Mouse (Mus musculus): ENCODE measurements at regions not wholly inside any gene's neighbourhood (a gene's known extent, or its start where the extent isn't known, plus 50 kb on each side); places are given as distances from the start of the nearest gene placed in this dataset.

DNA sequence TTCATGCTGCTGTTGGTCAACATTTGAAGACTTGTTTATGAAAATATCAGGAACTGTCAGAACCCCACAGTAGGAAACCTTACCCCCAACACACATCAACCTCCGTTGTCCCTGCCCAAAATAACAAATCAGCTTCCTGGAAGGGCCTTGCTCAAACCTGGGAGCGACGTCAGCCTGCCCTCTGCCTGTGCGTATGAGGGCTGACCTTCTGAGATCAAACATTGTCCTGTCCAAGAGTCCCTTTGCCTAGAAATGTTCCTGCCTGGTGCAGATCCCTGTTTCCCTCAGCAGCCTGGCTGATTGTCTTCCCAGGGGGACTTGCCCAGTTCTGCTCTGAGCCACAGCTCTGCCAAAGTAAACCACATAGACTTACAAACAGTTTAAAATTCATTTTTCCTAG is 307.1 kb downstream of the Gadd45g start:
- no peak for DNase-seq

DNA sequence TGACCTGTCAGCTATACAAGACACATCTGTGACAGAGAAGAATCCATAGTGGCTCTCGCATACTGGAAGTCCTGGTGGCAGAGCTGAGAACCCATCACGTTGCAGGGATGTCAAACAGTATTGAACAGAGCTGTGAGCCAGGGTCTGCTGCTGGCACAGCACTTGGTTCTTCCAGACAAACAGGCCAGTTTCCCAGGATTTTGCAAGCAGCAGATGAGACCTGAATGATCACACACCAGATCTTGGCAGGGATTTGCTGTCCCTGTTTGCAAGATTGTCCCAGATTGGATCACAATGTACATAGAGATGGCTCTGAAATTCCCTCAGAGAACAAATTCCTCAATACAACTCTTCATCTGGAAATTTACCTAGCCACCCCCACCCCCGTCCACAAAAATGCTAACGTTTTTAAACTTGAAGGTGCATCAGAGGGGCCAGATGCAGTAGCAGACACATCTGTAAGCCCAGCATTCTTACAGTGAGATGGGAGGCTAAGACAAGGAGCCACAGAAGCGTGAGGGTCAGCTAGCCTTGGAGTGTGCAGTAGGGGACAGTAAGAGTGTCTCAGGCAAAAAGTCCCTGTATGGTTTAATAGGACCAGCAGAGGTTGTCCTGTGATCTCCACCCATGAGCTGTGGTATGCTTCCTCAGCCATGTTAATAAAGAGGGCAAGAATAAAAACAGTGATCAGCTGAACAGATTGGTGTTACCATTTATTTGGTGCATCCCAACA is 307.8 kb downstream of the Gadd45g start:
- DNase-seq = no peak

DNA sequence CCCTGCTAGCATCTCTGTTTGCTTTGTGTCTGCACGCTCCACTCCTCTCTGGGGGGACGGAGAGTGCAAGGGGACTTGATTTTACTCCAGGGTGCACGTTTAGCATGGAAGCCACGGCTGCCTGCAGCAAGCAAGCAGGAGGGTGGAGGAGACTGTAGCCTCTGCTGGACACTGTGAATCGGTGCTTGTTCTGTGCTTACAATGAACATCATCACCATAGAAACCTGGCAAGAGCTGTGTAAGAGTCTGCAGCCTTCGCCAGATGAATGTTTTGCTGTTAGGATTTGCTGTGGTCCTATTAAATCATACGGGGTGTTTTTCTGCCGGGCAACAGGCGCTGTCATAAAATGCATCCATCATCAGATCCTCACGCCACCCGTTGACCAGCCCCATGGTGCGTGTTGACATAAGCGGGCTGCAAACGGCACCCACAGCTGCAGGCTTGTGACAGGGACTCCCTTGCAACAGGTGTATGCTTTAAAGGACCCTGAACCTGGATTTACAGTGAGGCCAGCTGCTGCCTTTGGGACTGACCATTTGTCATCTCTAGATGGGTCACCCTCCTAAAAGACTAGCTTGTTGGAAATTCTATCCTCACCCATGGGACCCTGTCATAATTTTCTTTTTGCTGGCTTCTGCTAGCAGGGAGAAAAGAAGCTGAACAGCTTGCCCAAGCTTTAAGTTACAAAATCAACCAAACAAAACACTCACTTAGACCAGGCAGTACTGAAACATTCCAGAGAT is 308.5 kb downstream of the Gadd45g start:
- DNase-seq = peak; percentile 38

DNA sequence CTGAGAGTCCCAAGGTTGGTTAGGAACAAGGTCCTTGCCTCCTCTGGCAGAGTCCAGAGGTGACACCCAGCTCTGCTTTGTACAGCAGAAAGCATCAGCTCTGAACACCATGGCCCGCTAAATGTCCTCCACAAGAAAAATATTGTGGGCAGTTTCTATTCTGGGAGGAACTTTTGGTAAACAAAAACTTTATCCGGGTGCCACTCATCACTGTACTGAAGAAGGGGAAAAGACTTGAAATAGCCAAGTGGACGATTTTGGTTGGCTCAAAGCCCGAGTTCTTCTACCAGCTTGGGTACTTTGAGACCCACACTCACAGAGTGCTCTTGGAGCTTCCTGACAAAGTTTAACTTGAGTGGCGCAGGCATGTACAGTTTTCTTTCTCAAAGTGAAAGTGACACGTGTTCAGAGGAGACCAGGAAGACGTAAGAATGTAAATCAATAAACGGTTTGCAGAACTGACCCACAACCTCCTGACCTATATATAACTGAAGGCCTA is 309.2 kb downstream of the Gadd45g start:
- DNase-seq = no peak

DNA sequence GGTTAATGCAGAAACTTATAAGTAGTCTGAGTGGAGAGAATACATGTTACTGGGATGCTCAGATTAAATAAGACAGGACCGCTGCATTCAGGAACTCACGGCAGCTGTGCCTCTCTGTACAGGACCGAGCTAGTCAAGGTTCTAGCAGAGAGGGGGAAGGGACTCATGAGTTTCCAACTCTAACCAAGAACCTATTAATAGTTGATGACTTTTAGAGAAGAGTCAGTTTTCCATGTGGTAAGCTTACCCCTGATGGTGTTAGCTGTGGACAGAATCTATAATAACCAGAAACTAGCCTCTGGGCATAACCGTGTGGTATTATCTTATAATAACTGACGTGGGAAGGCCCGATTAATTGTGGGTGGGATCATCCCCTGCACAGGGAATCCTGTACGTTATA is 316.2 kb downstream of the Gadd45g start:
- DNase-seq = no peak

DNA sequence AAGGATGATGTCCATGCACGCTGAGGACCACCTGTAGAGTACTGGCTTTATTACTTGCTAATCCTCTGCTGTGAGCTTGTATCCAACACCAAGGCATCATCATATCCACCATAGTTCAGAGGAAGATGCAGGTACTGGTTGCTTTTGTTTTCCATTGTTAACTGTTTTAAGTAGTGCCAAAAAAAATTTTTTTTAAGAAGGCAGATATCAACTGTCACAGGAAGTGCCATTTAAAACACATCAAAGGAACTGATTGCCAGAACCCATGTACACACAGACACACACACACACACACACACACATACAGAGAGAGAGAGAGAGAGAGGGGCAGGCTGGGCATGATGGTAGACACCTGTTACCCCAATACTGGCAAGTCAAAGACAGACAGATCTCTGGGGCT is 319.1 kb downstream of the Gadd45g start:
- DNase-seq = no peak

DNA sequence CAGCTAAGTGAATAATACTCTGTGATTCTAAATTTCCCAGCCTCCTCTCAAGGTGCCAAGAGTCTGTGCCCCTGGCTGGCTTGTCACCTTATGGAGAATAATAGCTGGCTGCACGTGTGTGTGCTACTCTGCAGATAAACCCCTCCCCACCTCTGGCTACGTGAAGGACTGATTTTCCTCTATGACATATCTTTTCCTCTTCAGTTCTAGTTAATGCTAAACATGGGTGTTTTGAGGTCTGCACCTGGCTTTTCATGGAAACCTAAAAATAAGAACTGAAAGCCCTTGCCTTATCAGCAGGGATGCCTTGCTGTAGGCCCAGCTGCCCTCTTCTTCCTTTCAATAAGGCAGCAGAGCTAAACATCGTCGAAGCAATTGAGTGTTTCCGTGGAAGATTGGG is 321.5 kb downstream of the Gadd45g start:
- no peak for DNase-seq

DNA sequence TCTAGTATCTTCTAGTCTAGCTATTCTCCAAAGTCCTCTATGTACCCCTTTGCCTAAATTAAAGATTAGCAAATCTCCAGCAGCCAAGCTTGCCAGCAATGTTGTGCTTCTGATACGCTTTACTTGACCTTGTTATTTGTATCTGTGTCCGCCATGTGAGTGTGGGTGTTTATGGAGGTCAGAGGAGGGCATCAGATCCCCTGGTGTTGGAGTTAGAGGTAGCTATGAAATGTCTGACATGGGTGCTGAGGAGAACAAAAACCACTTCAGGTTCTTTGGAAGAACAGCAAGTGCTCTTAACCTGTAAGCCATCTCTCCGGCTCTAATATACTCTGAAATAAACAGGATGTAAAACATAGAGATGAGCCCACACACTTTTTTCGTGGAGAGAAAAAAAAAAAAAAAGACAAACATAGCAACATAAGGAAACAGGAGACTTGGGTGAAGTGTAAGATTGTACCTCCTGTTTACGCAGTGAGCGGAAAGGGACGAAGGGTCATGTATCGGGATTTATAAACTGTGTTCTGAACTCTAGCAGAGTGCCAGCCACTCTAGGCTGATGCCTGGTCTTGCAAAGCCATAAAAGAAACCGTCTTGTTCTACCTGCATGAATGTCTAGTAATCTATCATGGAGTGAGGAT is 326.3 kb downstream of the Gadd45g start:
- no peak for DNase-seq

DNA sequence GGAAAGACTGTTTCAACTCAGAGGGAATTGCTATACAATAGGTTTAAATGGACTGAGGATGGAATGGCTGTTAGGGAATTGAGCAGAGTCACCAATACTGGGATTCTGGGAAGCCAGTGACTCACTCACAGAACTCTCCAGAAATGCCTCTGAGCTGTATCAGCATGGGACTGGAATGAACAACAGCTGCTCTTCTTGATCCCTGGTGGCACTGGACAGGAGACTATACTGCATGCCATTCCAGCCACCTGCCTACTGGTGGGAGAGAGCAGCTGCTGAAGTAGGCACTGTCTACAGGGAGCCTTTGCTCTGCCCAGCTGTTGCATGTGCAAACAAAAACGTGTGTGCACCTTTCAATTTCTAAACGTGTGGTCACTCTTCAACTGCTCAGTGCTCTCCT is 329.2 kb downstream of the Gadd45g start:
- no peak for DNase-seq

DNA sequence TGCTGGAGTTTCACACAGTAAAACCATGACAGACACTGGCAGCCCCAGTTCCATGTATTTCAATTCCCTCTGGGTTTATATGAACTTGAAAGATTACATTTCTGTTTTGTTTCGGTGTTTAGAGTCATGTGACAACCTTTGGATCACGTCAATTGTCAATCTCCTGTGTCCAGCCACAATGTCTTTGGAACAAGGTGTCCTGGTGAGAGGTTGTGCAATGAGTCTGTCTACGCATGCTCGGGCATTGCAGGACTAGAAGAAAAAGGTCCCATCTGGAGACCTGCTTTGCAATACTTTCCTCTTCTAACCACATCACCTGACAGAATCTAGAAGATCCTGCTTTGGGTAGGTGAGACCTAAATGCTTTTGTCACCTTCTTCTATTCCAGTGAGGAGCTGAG is 333.5 kb downstream of the Gadd45g start:
- DNase-seq = no peak

DNA sequence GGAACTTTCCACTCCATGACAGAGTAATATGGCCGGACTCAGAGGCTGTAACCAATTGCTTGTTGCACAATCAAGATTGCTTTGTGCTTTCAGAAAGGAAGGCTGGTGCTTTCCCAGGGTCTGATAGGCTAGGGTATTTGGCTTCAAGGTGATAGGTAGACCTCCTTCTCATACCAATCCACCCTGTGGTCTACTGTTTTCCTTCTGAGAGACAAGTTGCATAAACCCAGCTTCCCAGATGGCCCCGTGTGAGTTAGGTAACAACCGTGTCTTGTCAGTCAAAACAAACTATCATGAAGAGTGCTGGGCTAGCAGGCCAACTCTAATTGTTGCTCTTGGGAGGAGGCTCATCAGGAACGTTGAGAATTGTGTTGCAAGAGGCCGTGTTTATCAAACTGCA is 337.2 kb downstream of the Gadd45g start:
- no peak for DNase-seq

DNA sequence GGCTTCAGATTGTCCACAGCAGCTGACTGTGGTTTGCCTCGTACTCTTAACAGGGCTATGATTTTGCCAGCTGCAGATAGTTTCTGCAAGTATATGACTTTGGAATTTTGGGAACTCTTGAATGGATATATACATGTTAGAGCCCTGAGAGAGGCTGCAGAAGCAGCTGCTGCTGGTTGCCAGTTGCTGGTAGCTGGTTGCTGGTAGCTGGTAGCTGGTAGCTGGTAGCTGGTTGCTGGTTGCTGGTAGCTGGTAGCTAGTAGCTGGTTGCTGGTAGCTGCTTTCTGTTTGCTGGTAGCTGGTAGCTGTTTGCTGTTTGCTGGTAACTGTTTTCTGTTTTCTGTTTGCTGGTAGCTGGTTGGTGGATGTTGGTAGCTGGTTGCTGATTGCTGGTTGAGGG is 339.1 kb downstream of the Gadd45g start:
- DNase-seq = no peak

DNA sequence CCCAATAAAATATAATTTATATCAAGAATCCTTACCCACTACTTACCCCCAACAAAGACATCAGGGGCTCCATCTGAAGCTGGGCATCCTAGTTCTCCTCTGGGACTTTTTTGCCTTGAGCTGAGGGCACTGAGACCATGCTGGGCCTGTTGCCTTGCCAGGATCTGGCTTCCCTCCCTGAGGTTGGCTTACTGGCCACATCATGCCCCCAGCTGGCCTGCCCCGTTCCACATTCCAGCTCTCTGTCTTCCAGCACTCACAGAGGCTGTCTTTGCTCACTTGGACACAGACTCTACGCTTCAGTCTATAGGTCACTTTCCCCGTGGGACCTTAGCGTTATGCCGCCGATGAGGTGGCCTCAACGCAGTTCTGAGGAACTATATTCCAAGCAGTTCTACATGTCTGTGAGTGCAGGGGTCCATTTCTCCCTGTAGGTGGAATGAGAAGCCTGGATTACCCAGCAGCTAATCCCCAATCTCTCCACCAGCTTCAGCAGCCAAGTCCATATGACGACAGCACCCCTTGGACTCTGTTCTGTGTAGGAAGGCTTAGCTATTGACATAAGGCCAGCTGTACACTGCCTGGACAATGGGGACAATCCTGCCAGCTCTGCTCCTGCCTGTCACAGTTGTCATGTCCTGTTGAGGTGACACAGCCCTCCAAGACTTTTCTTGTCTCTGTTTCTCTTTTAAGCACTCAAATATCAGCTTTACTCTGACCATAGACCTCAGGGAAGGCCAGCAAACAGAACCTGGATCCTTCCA is 341.5 kb downstream of the Gadd45g start:
- no peak for DNase-seq

DNA sequence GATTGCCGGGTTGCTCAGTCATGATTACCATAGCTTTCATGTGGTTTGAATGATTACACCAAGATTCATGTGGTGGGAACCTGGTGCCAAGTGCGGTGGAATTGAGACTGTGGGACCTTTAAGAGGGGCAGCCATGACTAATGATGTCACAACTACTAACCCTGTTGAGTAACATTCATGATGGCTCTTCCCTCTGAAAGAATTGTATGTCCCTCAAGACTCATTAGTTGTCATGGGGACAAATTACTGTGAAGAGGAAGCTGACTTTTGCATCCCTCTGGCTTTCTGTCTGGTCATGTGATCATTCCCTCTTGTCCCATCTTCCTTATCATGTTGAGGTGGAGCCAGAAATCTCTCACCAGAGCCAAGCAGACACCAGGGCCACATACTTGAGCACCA is 342.1 kb downstream of the Gadd45g start:
- no peak for DNase-seq

DNA sequence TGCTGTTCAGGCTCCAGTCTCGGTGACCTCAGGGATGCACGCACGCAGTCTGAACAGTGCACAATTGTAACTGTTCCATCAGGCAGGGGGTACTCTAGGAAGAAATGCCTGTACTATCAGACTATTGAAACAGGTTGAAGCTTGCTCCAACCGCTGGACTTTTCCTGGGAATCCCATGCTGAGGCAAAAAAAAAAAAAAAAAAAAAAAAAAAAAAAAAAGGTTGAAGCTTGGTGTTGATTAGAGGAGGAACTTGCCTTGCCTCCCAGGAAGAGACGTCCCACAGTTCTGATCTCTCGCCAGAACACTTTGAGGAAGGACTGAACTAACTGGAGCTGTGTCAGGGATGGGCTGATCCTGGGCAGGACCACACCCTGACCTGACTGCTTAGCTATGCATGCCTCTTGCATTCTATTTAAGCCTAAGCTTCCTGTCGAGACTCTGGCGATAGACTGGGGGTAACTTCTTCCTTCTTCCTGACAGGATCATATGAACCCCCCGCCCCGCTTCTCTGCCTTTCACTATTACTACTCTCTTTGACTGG is 341.6 kb downstream of the Diras2 start:
- no peak for DNase-seq

DNA sequence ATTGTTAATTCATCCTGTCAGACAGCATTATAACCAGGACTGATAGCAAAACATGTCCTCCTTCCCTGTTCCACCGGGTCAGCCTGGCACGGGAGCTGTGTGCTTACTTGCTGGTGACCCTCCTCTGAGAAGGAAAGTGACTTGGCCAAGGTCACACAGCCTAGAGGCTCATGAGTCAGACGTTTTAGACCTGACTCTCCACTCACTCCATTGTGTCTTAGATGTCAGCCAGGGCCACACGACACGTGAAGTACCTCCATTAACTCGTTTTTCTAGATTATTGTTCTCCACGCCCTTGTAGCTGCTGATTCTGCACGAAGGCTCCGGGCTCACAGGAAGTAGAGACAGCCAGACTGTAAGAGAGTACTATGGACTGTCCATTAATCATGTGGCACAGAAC is 340.8 kb downstream of the Diras2 start:
- no peak for DNase-seq

DNA sequence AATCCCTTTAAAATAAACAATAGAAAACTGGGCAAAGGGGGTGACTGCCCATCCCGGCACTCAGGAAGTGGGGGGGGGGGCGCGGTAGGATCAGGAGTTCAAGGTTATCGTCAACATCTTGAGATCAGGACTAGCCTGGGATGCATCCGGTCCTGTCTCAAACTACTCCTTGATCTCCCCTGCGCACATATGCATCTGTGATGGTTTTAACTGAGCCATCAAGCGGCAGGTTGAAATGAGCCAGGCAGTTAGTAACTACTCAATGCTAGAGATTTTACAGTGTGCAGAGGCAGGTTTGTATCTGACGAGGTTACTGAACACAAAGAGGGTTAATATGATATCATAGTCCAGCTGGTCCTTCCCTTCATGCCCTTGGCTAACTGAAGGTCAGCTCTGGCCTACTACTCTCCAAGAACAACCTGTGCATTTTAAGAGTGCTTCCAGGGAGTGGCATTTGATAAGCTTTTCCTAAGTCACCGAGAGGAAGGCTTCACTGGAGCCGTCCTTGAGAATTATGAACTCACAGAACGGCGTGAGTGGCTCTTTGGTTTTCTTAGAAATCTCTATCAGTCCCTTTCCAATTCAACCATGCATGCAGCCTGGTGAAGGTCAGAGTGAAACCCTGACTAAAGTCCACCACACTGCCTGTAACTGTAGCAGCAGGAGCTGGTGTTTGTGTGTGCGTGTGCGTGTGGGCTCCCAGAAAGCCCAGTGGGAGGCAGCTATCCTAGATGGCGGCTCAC is 340.1 kb downstream of the Diras2 start:
- no peak for DNase-seq

DNA sequence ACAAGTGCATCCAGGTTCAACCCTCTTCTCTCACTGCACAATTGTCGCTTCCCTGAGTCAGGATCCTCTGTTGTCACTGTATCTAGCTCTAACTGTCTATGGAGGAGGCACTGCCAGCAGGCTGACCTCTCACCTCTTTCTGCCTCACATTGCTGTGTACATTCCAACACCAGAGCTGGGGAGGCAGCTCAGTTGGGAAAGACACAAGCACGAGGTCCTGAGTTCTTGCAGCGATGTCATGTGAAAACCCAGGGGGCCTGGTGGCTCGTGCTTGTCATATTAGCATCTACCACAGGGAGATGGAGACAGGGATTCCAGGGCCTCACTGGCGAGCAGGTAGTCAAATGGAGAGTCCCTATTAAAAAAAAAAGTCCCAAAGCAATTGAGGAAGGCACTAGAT is 334.2 kb downstream of the Diras2 start:
- no peak for DNase-seq

DNA sequence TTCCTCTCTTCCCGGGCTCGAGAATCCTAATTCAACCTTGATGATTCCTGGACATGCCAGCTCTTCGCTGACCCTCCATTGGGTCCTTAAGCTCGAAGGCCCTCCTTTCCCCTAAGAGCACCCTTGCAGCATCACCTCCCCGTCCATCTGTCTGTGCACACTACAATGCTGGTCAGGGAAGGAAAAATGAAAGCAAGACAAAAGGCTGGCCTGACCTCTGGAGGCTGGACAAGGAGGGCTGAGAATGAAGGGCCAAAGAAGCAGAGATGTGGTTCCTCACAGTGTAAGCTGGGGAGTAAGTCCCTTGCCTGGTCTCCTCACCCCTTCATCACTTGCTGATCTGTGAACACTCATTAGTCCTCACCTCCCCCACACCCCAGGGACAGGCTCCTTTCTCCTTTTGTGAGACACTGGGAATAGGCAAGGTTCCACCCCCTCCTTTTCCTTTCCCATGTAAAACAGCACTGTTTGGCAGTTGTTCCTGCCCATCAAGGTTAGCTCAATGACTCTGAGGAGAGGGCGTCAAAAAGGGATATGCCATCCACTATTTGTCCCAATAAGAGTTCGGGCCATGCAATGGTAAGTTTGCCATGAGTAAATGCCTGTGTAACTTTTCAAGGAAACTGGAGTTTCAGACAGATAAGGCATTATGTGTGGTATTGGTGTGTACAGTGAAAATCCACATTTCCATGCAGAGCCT is 332.3 kb downstream of the Diras2 start:
- no peak for DNase-seq

DNA sequence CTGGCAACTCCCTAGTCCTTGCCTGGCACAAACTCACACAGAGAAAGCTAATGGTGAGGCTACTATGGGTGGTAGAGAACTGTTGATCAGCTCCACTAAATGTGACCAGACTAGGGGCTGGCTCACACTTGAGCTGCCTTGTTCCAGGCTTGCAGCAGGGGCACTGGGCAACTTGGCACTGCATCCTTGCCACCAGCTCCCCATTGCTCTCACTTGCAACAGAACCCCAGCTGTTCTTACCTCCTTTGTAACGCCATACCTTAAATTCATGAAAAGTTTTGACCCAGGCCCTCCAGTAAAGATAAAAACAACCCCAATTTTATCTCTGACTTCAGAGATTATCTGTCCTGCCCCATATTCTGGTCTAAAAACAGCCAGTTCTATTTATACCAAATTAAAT is 328.7 kb downstream of the Diras2 start:
- DNase-seq = no peak

DNA sequence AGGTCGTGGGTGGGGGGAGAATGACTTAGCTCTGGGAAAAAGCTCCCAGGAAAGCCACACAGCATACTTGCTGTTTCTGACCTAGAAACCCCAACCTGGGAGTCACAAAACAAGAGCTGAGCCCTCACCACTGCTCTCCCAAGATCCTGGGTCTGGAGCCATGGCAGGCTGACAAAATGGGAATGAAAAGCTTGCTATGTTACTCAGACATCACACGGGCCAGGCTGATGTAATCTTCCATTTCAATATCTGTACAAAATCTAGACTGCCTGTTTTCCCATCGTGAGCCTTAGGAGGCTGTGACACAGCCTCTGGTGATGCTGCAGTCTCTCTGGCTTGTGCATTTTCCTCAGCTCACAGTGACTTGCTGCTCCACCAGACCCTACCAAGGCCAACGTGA is 325.1 kb downstream of the Diras2 start:
- no peak for DNase-seq

DNA sequence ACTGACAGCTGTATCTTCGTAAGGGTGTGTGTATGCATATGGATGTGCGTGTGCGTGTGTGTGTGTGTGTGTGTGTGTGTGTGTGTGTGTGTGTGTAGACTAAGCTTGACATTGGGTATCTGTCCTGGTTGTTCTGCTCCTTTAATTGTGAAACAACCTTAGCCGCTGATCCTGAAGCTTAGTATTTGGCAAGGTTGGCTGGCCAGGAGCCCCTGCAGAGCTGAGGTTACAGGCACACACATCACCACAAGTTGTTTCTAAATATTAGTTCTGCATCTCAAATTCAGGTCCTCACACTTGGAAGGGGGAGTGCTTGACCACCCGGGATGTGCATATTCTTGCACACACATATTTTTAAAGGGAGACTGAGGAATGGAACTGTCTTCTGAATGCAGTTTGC is 314.7 kb downstream of the Diras2 start:
- no peak for DNase-seq
